Mouse (Mus musculus): ENCODE measurements at regions not wholly inside any gene's neighbourhood (a gene's known extent, or its start where the extent isn't known, plus 50 kb on each side); places are given as distances from the start of the nearest gene placed in this dataset.

- no peak for DNase-seq
Observed at GRCm38 (mm10) chr2:9691906-9692305, 189.1 kb upstream of the 4930412O13Rik start.

GRCm38 (mm10) chr2:9693351-9693750 is 187.7 kb upstream of the 4930412O13Rik start:
- no peak for DNase-seq

- no peak for DNase-seq
Observed at GRCm38 (mm10) chr2:9694178-9694577, 186.9 kb upstream of the 4930412O13Rik start.

DNA sequence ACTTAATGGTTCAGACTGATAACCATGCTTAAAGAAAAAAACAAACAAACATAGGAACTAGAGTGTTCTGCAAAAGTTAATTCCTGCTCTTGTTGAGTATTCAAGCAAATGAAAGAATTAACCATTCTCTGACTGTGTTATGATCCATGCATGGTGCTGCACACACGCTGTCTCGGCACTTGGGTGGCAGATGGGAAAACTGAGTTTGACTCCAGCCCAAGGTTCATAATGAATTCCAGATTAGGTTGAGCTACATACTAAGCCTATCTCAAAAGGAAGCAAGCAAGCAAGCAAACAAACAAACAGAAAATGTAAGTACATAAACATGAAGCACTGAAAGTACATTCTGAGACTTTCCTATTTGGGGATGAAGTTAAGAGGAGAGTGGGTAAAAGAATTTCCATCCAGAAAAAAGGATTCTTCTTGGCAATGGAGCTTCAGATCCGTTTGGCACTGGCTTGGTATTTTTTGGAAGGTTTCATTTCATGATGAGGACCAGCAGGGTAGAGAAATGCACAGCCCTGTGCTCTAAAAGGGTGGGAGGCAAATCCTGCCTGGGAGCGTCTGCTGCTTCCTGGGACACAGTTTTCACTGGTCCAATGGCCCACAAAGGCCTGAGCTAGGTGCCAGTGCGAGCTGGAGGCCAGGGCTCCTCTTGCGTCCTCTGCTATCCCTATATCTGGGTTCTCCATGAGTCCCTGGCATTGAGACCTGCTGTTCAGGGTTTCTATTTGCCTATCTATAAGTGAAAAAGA is 183.3 kb upstream of the 4930412O13Rik start:
- no peak for DNase-seq

DNA sequence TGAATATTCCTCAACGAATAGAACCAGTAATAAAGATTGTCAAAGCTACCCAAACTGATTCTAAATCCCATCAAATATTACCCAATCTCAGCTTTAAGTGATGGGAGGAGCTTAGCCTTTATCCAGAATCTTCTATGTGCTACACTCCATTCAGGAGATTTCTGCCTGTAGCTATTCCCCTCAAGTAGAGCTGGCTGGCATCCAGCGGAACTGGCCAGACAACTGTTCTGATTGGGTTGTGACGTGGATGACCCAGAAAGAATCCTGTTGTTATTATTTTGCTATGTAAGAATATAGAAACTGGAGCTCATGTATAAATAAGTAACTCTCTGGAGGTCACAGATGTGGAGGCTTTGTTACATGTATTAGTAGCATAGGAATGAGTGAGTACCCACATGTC is 176.8 kb upstream of the 4930412O13Rik start:
- DNase-seq = no peak

- no peak for DNase-seq
Observed at GRCm38 (mm10) chr2:9709466-9709865, 171.6 kb upstream of the 4930412O13Rik start.

- DNase-seq = no peak
Observed at GRCm38 (mm10) chr2:9717904-9718303, 163.1 kb upstream of the 4930412O13Rik start.

DNA sequence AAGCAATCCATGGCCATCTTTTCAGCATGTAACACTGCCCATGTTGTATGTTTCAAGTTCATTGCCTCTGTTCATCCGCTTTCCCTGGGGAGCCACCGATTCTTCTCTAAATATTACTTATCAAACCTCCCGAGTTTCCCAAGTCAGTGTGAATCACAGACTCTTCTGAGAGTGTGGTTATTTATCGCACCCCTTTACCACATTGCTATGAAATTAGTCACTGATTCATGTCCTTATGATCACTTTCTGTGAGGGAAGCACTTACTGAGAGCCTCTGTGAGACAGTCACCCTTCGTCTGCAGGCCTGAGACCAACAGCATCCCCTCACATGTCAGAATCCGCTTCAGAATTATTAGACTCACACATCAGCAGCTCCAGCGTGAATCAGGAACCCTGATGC is 147.8 kb upstream of the 4930412O13Rik start:
- DNase-seq = no peak

DNA sequence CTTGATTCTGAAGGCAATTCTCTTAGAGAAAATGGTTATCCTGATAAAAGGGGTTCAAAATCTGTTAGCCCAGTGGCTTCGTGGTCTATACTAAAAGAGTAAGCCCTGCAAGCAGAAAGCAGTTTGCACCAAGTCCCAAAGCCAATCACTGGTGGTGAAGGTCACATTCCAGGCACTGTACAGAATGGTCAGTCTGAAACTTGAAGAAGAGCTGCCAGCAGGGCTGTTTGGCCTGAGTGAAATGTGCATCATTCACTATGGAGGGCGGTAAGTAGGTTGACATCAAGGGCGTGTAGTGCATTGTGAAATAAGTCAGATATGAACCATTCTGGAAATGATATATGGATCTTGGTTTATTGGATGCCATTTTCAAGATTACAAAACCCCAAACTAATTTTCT is 136.9 kb upstream of the 4930412O13Rik start:
- no peak for DNase-seq

- DNase-seq = no peak
Observed at GRCm38 (mm10) chr2:9749829-9750788, 130.9 kb upstream of the 4930412O13Rik start.

- DNase-seq = no peak
Observed at GRCm38 (mm10) chr2:9753691-9754090, 127.4 kb upstream of the 4930412O13Rik start.

GRCm38 (mm10) chr2:9754153-9754552 is 126.9 kb upstream of the 4930412O13Rik start:
- DNase-seq = no peak

DNA sequence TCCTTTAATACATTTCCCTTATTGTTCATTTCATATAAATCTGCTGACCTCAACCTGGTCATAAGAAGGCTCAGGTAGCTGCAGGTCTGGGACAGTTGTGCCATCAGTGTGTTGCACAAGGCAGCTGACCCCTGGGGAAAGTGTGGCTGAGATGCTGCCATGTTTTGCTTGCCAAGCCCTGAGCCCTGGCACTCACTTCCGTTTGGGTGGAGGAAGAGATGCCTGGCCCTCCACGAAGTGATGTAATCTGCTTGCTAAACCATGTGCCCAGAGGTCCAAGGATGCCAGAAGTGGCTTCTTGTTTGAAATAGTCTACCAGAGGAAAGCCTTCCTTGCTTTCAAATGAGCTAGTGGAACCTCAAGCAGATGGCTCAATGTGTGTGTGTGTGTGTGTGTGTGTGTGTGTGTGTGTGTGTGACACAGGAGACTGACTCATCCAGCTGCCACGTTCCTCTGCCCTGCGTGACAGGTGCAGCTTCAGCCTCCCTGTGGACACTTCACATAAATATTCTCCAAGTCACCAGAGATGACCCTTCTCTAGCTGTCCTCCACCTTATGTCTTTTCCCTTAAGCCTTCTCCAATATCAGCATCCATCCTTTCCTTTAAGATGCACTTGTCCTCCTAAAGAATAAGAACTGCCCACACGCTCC is 123.2 kb upstream of the 4930412O13Rik start:
- no peak for DNase-seq

DNA sequence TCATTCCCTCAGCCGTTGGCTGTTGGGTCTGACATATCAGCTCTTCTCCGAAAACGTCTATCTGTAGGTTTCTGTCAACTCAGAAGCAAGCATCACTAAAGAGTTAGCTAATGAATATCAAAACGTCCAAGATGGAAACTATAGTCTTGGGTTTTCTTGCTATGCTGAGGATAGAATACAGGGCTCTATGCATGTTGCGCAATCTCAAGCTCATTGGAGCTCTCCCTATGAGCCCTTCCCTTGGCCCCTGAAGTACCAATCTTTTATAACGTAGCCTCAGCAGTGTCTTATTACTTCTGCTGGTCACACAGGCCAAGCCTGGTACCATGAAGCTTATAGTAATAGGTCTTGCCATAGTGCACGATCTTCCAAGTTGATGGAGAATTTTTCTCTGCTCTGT is 122.1 kb upstream of the 4930412O13Rik start:
- DNase-seq = no peak

- DNase-seq = no peak
Observed at GRCm38 (mm10) chr2:9759389-9760104, 121.5 kb upstream of the 4930412O13Rik start.

DNA sequence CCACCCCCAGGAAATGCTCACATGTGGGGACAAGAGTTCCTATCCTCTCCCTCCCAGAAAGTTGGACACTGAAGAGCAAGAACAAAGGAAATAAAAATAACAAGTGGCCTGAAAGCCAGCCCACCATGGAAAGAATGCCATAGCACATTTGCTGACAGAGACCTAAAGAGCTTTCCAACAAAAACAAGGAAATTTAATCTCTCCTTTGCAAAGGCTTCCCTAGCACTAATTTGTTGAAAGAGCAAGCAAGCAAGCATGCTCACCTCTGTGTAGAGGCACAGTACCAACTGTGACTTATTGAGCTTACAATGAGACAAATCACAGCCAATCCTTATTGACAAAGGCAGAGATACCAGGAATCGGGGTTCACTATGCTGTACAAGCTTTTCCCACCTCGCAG is 100.9 kb upstream of the 4930412O13Rik start:
- no peak for DNase-seq

DNA sequence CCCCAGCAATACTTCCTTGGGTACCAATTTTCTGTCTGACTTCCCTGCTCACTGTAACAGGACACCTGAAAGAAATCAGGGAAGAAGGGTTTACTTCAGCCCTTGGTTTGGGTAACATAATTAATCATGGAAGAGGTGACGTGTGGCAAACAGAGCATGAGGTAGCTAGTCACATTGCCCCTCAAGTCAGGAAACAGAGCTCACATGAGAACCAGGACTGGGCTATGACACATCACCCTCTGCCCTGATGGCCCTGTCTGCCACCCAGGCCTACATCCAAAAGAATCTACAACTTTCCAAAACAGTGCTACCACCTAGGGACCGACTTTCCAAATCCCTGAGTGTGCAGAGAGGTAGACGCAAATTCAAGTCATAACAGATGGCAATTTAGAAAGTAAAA is 98.4 kb upstream of the 4930412O13Rik start:
- DNase-seq = no peak

GRCm38 (mm10) chr2:9791970-9792369 is 89.1 kb upstream of the 4930412O13Rik start:
- DNase-seq = no peak

- no peak for DNase-seq
Observed at GRCm38 (mm10) chr2:9792381-9792780, 88.7 kb upstream of the 4930412O13Rik start.

GRCm38 (mm10) chr2:9795401-9795800 is 85.7 kb upstream of the 4930412O13Rik start:
- no peak for DNase-seq

DNA sequence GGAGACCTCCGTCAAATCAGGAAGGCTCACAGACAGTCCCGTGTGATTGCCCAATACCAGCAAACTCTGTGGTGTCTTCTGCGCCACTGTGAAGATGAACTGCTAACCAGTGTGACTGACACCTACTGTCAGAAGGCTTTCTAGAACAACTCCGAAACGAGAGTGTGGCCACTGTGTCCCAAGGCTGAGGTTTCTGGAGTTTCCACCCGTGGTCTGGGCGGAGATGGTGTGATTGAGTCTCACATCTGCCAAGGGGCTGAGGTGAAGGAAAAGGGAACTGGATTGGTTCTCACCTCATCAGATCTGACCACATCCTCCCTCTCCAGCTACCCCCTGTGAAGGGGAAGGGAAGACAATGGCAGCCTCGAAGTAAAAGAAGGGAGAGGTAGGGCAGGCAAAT is 79.6 kb upstream of the 4930412O13Rik start:
- no peak for DNase-seq

DNA sequence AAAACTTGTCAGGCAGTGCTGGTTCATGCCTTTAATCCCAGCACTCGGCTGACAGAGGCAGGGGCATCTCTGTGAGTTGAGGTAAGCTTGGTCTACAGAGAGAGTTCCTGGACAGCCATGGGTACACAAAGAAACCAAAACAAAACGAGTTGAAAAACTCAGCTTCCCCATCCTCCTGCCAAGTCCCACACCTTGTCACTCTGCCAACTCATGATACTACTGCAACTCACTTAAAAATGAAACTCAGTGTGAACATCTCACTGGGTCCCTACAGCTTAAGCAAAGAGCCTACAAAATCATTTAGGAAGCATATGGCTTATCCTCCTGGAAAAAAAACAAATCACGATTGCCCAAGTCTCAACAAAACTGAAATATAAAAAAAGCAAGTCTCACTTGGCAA is 76.7 kb upstream of the 4930412O13Rik start:
- DNase-seq = no peak
